Mouse (Mus musculus) bone marrow macrophage, adult 2 months (primary cell): ENCODE results near the gene Dclk2. TPM values are rescaled to one million over a fixed set of nuclear protein-coding genes. Genes with fewer than 3 reads are reported as not detected.

Experiments used
- H3K27ac ChIP-seq: 2 replicates; pipeline ENCODE4 v1.5.1; 2012; ENCODE audit warnings: low read depth, low read length; ENCODE audit not compliant: insufficient read depth
- H3K4me1 ChIP-seq: 2 replicates; pipeline ENCODE4 v1.6.1; 2012; ENCODE audit warnings: low read length; ENCODE audit not compliant: control insufficient read depth, insufficient read depth
- H3K4me3 ChIP-seq: 2 replicates; pipeline ENCODE4 v1.5.1; 2012; ENCODE audit warnings: mild to moderate bottlenecking, low read length, moderate library complexity; ENCODE audit not compliant: insufficient read depth
- CTCF ChIP-seq: IDR thresholded peaks from 2 replicates; pipeline ENCODE4 v1.5.1; 2012; ENCODE audit warnings: low read depth, mild to moderate bottlenecking, low read length, moderate library complexity
- POLR2A ChIP-seq: IDR thresholded peaks from 2 replicates; pipeline ENCODE4 v1.6.1; 2012; ENCODE audit warnings: mild to moderate bottlenecking, low read depth, low read length, borderline replicate concordance
- polyA plus RNA-seq: library from polyadenylated mRNA; stranded (reverse); fragments of >200 nt; gene quantifications from 2 replicates; pipeline ENCODE4 v1.2.4, GENCODE M21; 2012; ENCODE audit not compliant: missing spikeins, insufficient read depth, insufficient read length

The Dclk2 gene
- polyA plus RNA-seq, 1 experiment = 0.11 TPM

DNA sequence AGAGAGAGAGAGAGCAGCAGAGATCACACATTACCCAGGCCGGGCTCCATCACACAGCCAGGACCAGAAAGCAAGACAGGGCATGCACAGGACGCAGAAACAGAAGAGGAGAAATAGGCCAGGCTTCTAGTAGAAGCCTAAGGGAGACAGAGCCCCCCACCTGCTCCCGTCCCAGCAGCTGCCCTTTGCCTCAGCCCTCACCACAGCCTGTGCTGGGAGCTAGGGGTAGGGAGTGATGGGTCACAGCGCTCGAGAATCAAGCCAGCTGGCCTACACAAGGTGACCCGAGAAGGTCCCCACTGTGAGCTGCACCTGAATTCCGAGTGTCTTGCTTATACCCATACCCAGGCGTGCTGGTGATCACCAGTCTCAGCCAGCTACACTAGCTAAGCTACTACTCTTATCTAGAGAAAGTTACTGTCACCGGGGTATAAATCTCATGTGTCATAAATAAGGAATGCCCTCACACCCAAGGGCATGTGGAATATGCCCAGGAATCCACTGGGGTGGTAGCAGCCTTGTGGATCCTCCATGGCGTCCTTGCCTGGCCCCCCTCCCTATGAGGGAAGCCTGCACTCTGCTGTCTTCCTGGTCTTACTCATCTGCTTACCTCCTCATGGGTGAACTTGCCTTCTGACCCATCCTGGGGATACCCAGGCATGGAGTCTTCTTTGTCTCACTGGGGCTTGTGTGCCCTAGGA is 133.1 kb downstream of the Dclk2 start:
- TF ChIP-seq CTCF (no peak), POLR2A (no peak)
- Histone ChIP-seq H3K4me3 (no peak overlapping the region), H3K27ac (no peak overlapping the region), H3K4me1 (no peaks in the 10 kb centered on the region)

DNA sequence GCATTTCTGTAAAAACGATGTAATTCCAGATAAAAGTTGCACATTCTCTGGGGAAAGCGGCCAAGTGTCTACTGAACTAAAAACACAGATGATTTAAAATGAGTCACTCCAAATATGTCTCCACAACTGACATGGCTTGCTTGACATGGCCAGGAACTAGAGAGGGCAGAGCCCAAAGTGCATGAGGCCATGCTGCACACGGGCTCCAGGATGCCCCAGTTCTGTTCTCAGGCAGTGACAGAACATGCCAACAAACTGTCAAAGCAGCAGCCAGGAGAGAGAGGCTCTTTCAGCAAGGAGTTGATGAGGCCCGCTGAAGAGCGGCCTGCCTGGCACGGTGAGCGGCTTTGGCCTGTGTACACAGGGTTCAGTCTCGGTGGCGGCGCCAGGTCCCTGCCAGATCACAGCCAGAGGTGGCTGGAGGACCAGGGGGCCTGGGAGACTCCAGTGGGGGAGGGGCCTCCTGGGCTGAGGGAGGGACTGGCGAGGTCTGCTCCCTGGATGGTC is 133.8 kb downstream of the Dclk2 start:
- Histone ChIP-seq H3K4me1 (no peaks in the 10 kb centered on the region), H3K27ac (no peak overlapping the region), H3K4me3 (no peak overlapping the region)
- no peak for TF ChIP-seq CTCF
- TF ChIP-seq POLR2A = no peak

DNA sequence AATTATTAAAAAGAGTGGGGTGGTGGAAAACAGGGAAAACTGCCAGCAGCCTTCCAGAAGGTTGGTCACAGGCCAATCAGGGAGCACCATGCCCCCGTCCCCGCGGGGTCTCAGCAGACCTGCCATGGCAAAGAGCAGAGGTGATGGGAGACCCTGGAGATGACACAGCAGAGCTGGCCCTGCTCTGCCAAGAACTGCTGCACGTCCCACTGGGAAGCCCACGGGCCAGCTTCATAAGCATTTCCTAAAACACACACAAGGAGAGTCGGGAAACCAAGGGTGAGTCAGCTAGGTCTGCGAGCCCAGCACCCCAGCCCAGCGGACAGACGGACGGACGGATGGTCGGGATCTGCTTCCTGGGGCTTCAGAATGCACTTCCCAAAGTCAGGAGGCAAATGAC is 134.4 kb downstream of the Dclk2 start:
- no peaks in the 10 kb centered on the region for H3K4me1 ChIP-seq
- TF ChIP-seq POLR2A = no peak
- no peak for TF ChIP-seq CTCF
- no peak overlapping the region for H3K27ac ChIP-seq

DNA sequence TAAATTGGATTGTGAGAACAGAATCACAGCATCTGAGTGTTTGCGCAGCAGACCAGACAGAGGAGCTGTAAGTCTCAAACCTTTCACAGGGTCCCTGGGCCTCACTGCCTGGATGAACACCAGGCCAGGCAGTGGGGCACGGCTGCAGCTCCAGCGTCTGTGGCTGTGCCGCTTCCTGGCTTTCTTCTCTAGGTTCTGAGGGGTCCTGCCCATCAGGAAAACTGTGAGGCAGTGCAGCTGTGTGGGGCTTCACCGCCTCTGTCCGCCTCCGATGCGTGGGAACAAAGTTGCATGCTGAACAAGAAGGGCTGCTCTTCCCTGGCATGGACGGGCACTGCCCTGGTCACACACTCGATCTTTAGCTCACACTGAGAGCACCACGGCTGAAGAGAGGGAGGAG is 135.7 kb downstream of the Dclk2 start:
- no peak overlapping the region for H3K4me3 ChIP-seq
- no peaks in the 10 kb centered on the region for H3K4me1 ChIP-seq
- H3K27ac ChIP-seq = no peak overlapping the region
- no peak for TF ChIP-seq CTCF
- TF ChIP-seq POLR2A = no peak

More for the DNA sequence above, 134.4 kb downstream of the Dclk2 start:
- no peak overlapping the region for H3K4me3 ChIP-seq

DNA sequence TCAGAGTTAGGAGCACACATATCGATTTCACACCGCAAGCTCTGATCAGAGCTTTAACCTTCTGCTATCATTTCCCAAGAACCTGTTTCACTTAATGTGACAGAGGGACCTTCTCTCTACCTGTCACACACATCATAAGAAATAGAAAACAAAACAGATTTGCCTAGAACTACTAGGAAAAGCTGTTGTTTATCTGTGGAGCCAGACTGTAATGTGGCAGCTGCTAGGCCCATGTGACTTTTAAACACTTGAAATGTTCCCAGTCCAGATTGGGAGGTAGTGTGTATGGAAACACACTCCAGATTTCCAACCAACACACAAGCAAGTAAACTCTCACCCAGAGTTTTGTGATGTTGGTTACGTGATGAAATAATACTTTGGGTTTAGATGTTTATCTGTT is 136.6 kb downstream of the Dclk2 start:
- Histone ChIP-seq H3K4me1 (no peaks in the 10 kb centered on the region), H3K27ac (no peak overlapping the region), H3K4me3 (no peak overlapping the region)
- TF ChIP-seq POLR2A = no peak
- TF ChIP-seq CTCF = no peak

DNA sequence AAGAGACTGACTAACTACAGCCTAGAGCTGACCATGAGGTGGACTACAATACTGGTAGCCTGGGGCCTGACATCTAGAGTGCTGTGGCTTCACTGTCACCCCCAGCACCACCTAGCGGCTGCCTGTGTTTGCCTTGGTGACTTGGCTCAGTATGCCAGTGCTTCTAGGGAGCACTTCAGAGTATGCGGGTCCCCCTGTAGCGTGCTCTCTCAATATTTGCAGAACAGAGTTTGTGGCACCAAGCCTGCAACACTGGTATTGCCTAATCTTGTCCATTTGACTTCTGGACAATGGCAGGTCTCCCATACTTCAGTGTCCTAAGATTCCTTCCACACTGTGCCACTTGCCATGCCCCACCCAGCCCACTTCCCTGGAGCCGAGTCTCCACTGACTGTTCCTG is 140.9 kb downstream of the Dclk2 start:
- Histone ChIP-seq H3K27ac (no peak overlapping the region), H3K4me3 (no peak overlapping the region), H3K4me1 (peaks cover 12% of the 10 kb centered on the region)
- TF ChIP-seq POLR2A = no peak
- no peak for TF ChIP-seq CTCF

DNA sequence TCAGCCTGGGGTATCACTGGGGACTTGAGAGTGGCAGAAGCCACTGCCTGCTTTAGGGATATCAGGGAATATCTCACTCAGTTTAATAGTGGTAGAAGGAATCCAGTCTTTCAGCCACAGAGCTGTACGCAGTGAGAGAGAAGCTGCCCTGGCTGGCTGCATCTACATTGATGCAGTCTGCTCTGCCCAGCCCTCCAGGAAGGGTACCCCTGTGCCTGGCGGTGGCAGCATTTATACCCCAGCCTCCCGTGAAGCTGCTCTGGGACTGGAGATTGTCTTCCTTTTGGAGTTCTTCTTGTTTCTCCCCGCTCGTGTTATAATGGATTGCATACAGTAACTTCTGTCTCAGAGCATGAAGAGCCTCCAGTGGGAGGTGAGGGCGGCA is 145.2 kb downstream of the Dclk2 start:
- H3K4me1 ChIP-seq = peaks cover 21% of the 10 kb centered on the region
- TF ChIP-seq POLR2A = no peak
- no peak for TF ChIP-seq CTCF
- H3K27ac ChIP-seq = no peak overlapping the region

DNA sequence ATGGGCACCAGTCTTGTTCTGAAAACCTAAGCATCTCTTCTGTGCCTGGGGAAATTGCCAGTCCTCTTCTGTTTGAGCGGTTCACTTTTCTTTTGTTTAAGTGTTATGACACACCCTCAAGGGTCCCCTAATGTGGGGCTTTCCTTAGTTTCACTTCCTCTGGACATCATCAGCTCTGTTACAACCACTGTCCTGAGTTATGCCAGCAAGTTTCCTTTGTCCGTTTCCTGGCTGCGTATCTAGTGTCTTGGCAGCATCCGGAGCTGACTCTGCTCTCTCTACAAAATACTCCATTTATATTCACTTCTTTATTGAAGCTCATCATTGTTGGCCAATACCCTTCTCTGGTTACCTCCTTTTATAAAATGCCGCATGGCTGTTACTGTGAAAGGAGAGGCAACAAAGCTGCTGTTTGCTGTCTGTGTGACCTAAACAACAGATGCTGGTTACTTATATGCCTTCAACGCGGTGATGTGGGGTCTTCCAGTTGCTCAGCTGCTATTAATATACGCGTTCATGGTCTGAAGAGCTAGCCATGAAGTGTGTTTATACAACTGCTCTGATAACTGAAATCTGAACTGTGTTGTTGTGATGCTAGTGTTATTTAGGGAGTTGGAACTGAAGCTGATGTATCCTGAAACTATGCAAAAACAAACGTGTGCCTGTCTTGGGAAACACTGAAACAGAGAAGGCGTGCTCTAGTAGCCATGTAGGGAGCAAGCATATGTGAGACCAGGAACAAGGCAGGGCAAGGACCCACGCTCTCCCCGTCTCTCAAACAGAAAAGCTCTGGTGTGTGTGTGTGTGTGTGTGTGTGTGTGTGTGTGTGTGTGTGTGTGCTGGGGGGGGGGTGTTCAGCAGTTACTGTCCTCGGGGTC is 145.8 kb downstream of the Dclk2 start:
- H3K4me1 ChIP-seq = peaks cover 21% of the 10 kb centered on the region
- no peak overlapping the region for H3K4me3 ChIP-seq
- no peak for TF ChIP-seq POLR2A
- TF ChIP-seq CTCF = no peak
- H3K27ac ChIP-seq = no peak overlapping the region; the same call in 1 of the 2 replicates

More for the DNA sequence above, 145.2 kb downstream of the Dclk2 start:
- H3K4me3 ChIP-seq = no peak overlapping the region

DNA sequence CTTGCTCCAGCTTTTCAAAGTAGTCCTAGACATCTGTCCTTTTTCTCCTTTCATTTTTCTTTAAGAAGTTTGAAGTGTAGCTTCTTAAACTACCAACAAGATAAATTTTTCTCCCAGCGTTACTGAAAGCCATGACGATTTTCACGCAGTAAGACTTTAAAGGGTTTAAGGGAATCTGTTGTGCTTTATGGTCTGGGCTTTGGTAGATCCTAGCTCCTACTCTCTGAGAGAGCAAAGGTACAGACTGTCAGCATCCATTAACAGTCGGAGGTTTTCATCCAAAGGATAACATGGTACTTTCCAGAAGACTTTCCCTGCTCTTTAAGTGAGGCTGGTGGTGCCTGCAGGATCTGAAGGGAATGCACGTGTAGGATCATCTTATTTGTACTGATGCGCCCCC is 151.7 kb downstream of the Dclk2 start:
- peaks cover 6% of the 10 kb centered on the region; the same call in 1 of the 2 replicates for H3K4me1 ChIP-seq
- H3K27ac ChIP-seq = no peak overlapping the region
- no peak for TF ChIP-seq CTCF
- TF ChIP-seq POLR2A = no peak
- no peak overlapping the region for H3K4me3 ChIP-seq

DNA sequence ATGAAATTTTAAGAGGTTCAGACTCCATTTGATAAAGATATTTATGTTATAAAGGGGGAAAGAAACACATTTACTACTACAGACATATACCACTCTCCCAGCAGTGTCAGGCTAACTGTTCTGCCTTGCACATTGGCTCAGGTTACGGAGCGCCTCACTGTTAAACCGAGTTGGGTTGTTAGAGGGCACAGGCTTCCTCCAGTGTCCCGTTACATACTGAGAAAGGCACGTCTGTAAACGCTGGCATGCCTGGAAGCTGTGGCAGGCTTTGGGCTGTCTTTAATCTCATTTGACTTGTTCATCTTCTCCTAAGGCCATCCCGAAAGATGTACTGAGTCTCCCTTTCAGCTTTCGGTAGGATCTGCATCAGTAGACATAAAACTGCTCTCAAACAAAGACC is 152.1 kb downstream of the Dclk2 start:
- no peak overlapping the region for H3K4me3 ChIP-seq
- H3K4me1 ChIP-seq = peaks cover 2% of the 10 kb centered on the region; the same call in 1 of the 2 replicates
- H3K27ac ChIP-seq = no peak overlapping the region
- TF ChIP-seq CTCF = no peak
- TF ChIP-seq POLR2A = no peak
